Mouse (Mus musculus): ENCODE data around the gene Qprt.

Qprt gene

DNA sequence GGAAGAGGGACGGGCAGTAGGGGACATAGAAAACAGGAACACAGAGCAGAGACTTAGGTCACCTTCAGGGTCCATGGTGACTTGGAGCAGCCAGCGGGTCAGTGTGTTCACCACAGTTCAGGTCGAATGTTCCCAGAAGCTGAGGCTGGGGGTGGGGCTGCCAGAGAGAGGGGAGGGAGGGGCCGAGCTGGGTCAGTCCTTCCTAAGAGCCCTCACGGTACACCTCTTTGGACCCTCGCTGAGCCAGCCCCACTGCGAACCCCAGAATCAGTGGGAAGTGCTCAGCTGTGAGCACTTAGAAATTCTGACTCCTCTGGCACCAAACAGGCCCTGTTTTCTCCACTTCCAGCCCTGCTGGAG lies at the start of gene Qprt:
TSS of gene Qprt (minus strand) at position 316 of the 360 bp plus-strand sequence.
- ChIA-PET POLR2A (interaction anchor here (0.5 to 1.6 kb wide), 18 partner anchors 8 to 145 kb away, joined by 3 to 7 read pairs (median 4); partner anchors contain the start of genes Cdiptos (in 1 of the 4) and Maz (in 1 of the 4)), CTCF (interaction anchor here in 3 of 4 experiments (0.6 to 2.1 kb wide), 4 partner anchors 10 to 568 kb away, joined by 5 to 9 read pairs (median 6); no protein-coding TSS in a partner anchor)

DNA sequence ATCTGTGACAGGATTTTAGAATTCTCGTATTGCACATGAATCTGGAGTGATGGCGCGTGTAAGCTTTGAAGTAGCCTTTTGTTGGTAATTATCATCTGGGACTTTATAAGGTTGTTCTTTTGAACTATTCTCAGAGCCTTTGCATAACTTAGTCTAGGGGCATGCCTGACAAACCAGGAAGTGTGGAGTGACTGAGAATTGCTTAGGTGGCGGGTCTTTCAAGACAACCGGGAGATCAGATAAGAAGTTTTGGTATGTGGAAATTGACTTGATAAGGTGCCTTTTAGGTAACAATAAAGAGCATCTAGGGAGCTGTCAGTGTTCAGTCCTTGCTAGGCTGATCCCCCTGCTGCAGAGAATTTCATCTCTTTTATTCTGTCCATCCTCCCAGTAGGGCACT lies 44.5 kb upstream of the Qprt start:
- ChIA-PET CTCF (no interaction called here), POLR2A (no interaction called here)

GRCm38 (mm10) chr7:127165607-127166493 lies 43.8 kb upstream of the Qprt start:
- POLR2A ChIA-PET = interaction anchor here (0.5 to 1.8 kb wide), 5 partner anchors 11 to 28 kb away, joined by 3 to 7 read pairs (median 3); no protein-coding TSS in a partner anchor
- CTCF ChIA-PET = interaction anchor here (0.5 to 1.0 kb wide), 5 partner anchors 16 to 410 kb away, joined by 3 to 5 read pairs (median 3); no protein-coding TSS in a partner anchor

GRCm38 (mm10) chr7:127164002-127164401 lies 42.0 kb upstream of the Qprt start:
- POLR2A ChIA-PET = interaction anchor here in 2 of 4 experiments (0.5 to 1.6 kb wide), 4 partner anchors 14 to 702 kb away, joined by 3 to 4 read pairs (median 4); no protein-coding TSS in a partner anchor
- CTCF ChIA-PET = interaction anchor here in 1 of 4 experiments (1.0 kb wide), 1 partner anchor 18 kb away, joined by 3 read pairs; no protein-coding TSS in a partner anchor

DNA sequence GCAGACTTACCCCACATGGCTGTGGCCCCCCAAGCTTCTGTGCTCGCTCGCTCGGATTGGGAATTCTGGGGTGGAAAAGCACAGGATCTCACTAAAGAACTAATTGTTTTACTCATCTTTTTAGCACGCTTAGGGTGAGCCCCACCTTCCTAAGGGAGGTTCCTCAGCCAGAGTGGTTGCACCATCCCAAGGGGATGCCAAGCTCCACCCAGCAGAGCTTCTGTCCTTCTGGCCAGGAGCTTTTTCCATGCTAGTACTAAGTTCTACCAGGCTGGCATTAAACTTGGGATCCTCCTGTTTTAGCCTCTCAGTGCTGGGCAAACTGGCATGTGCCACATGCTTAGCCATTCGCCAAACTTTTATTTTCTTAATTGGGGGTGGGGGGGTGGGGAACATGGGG lies 40.5 kb upstream of the Qprt start:
- CTCF ChIA-PET = interaction anchor here in 1 of 4 experiments (0.6 kb wide), 1 partner anchor 46 kb away, joined by 4 read pairs; no protein-coding TSS in a partner anchor
- POLR2A ChIA-PET = interaction anchor here in 3 of 4 experiments (0.6 to 1.4 kb wide), 4 partner anchors 13 to 350 kb away, joined by 3 read pairs; no protein-coding TSS in a partner anchor

DNA sequence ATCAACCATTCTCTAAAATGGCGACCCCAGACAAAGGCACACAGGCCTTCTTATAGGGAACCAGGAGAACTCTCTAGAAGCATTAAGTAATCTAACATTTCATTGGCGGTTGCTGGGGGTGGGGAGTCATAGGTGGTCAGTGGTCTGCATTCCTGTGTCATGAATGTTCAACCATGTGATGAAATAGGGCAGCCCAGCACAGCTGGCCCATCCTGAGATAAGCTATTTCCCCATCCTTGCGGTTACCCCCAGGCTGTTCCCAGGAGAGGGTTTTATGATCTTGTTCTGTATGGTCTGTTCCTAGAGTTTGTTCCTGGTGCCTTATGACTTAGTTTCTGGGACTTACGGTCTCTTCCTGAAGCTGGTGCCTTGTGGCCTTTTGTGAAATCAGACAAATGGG lies 35.5 kb upstream of the Qprt start:
- CTCF ChIA-PET = no interaction called here

GRCm38 (mm10) chr7:127153477-127153876 lies 31.5 kb upstream of the Qprt start:
- ChIA-PET CTCF (interaction anchor here in 1 of 4 experiments (0.6 kb wide), 1 partner anchor 25 kb away, joined by 4 read pairs; no protein-coding TSS in a partner anchor), POLR2A (interaction anchor here in 1 of 4 experiments (0.6 kb wide), 2 partner anchors 12 to 374 kb away, joined by 3 read pairs; no protein-coding TSS in a partner anchor)

More for the DNA sequence above, 35.5 kb upstream of the Qprt start:
- POLR2A ChIA-PET = interaction anchor here in 1 of 4 experiments (1.3 to 1.4 kb wide), 2 partner anchors 29 to 40 kb away, joined by 3 read pairs; no protein-coding TSS in a partner anchor

GRCm38 (mm10) chr7:127152464-127152863 lies 30.4 kb upstream of the Qprt start:
- POLR2A ChIA-PET = interaction anchor here in 1 of 4 experiments (1.7 kb wide), 1 partner anchor 10 kb away, joined by 5 read pairs; no protein-coding TSS in a partner anchor
- CTCF ChIA-PET = interaction anchor here in 1 of 4 experiments (0.5 kb wide), 1 partner anchor 29 kb away, joined by 11 read pairs; no protein-coding TSS in a partner anchor

DNA sequence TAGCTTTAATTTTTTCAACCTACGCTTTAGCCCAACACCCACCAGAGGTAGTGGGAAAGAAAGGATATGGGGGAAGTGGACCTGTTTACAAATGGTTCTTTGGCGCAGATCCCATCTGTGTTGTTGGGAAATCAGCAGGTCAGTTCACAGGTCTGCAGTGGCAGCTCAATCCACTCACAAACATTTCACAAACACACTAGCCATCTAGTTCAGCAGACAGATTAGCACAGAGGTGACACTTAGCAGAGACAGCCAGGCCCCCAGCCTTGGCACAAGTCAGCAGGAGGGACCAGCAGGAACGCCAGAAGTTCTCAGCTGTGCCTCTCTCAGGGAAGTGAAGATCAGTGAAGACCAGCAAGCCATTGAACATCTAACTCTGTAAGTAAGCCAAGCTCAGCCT lies 25.9 kb upstream of the Qprt start:
- POLR2A ChIA-PET = interaction anchor here in 3 of 4 experiments (0.6 to 1.6 kb wide), 7 partner anchors 10 to 401 kb away, joined by 3 to 7 read pairs (median 3); no protein-coding TSS in a partner anchor
- CTCF ChIA-PET = interaction anchor here in 3 of 4 experiments (0.6 to 1.9 kb wide), 7 partner anchors 10 to 67 kb away, joined by 3 to 8 read pairs (median 5); partner anchors contain the start of gene Spn (in 1 of the 3)

DNA sequence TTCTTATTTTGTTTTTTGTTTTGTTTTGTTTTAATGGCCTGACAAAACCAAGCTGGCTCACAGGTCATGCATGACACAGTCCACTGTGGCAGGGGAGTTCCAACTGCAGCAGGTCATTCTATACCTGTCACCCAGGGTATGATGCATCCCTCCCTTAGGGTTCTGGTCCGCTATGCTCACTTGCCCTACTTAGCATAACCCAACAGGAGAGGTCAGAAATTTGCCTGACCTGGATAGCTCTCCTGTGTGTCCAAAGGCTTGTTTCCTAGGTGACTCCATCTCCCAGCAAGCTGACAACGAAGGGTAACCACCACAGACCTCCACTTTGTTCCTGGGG lies 24.2 kb upstream of the Qprt start:
- POLR2A ChIA-PET = interaction anchor here in 3 of 4 experiments (0.7 to 3.2 kb wide), 7 partner anchors 10 to 34 kb away, joined by 3 to 10 read pairs (median 5); partner anchors contain the start of gene Qprt (in 1 of the 3)
- CTCF ChIA-PET = interaction anchor here (0.5 to 1.9 kb wide), 8 partner anchors 16 to 313 kb away, joined by 3 to 8 read pairs (median 5); no protein-coding TSS in a partner anchor

GRCm38 (mm10) chr7:127145387-127146266 lies 23.6 kb upstream of the Qprt start:
- POLR2A ChIA-PET = interaction anchor here in 3 of 4 experiments (0.5 to 3.2 kb wide), 11 partner anchors 9 to 392 kb away, joined by 3 to 10 read pairs (median 4); partner anchors contain the start of gene Qprt (in 1 of the 3)
- CTCF ChIA-PET = interaction anchor here (0.6 to 1.7 kb wide), 9 partner anchors 10 to 569 kb away, joined by 3 to 8 read pairs (median 3); no protein-coding TSS in a partner anchor

DNA sequence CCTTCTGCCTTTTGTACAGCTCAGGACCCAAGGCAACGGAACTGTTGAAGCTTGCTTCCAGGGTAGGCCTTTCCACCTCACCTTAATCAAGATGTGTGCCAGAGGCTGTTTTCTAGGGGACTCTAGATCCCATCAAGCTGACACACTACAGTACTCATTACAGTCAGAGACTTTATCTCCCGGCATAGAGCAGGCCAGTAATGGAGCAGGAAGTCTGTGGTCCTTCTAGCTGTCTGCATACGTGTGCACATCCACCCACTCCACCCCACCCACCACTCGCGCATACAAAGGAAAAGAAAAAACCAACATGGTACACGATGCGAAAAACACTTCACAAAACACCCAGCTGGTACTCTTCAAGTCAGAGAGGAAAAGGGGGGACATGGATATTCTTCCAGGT lies 22.4 kb upstream of the Qprt start:
- POLR2A ChIA-PET = interaction anchor here in 2 of 4 experiments (0.7 to 3.2 kb wide), 7 partner anchors 8 to 326 kb away, joined by 3 to 10 read pairs (median 4); no protein-coding TSS in a partner anchor
- CTCF ChIA-PET = interaction anchor here in 3 of 4 experiments (0.6 to 1.7 kb wide), 5 partner anchors 14 to 531 kb away, joined by 3 to 6 read pairs (median 5); no protein-coding TSS in a partner anchor

DNA sequence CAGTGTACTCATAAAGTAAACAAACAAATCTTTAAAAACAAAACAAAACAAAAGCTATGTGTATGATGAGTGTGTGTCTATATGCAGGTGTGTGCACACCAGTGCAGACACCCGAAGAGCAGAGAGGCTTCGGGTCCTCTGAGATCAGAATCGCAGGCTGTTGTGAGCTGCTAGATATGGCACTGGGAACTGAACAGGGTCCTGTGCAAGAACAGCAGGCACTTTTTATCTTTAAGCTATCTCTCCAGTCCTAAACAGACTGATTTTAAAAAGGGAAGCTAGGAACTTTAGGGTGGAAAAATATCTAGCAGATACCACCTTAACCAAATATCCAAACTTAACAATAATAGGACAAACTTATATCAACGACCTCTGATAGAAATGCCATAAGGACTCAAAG lies 20.6 kb upstream of the Qprt start:
- ChIA-PET CTCF (interaction anchor here in 2 of 4 experiments (0.7 to 1.3 kb wide), 2 partner anchors 12 to 393 kb away, joined by 3 to 4 read pairs; no protein-coding TSS in a partner anchor), POLR2A (interaction anchor here in 1 of 4 experiments (0.6 to 1.6 kb wide), 7 partner anchors 9 to 1323 kb away, joined by 3 to 5 read pairs (median 3); partner anchors contain the start of gene Cd2bp2)

GRCm38 (mm10) chr7:127142214-127142613 lies 20.2 kb upstream of the Qprt start:
- POLR2A ChIA-PET = interaction anchor here in 2 of 4 experiments (0.6 to 1.6 kb wide), 6 partner anchors 9 to 53 kb away, joined by 3 to 5 read pairs (median 4); partner anchors contain the start of gene Cd2bp2 (in 1 of the 2)
- CTCF ChIA-PET = interaction anchor here in 1 of 4 experiments (1.3 kb wide), 1 partner anchor 13 kb away, joined by 4 read pairs; no protein-coding TSS in a partner anchor

- ChIA-PET POLR2A (interaction anchor here in 3 of 4 experiments (0.6 to 1.4 kb wide), 7 partner anchors 13 to 596 kb away, joined by 3 to 6 read pairs (median 4); no protein-coding TSS in a partner anchor), CTCF (interaction anchor here in 3 of 4 experiments (0.6 to 2.9 kb wide), 3 partner anchors 11 to 1285 kb away, joined by 3 to 11 read pairs (median 3); no protein-coding TSS in a partner anchor)
These were observed 18.8 kb upstream of the Qprt start for GRCm38 (mm10) chr7:127140623-127141404.

DNA sequence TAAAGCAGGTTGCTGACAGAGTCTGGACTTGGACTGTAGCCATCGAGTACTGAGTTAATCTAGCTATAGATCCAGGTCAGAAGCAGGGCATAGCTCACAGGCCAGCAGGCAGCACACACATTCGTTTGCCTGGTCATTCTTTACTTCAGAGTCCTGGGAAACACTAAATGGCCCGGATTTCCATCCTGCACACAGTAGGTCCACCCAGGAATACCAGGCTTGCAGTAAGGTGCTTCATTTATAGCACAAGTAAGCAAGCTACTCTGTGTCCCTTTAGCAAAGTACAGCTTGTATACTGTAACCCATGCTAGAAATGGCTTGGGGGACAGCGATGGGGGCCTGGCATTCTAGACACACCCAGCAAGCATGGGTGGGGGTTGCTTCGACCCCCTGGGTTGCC lies 17.5 kb upstream of the Qprt start:
- ChIA-PET POLR2A (interaction anchor here in 1 of 4 experiments (1.0 to 1.5 kb wide), 4 partner anchors 12 to 340 kb away, joined by 3 to 6 read pairs (median 4); no protein-coding TSS in a partner anchor), CTCF (interaction anchor here in 1 of 4 experiments (2.9 kb wide), 1 partner anchor 10 kb away, joined by 11 read pairs; no protein-coding TSS in a partner anchor)

All from embryonic stem cell, embryonic (primary cell).